Mouse (Mus musculus) hindbrain, embryonic 16.5 days (tissue): ENCODE results near the gene Stxbp5l. TPM values are rescaled to one million over a fixed set of nuclear protein-coding genes. Genes with fewer than 3 reads are reported as not detected.
"Not testable (repeated sequence)": the region's sequence is repeated elsewhere in the genome, so short reads cannot be mapped to it uniquely, and the experiment has no call there.

ENCODE experiments used
- ATAC-seq: fragments of 200-750 bp; cut with Nextera tagmentation; 2 replicates; pipeline ENCODE4 v1.8.0; 2017; ENCODE audit warnings: moderate TSS enrichment, moderate library complexity
- H3K27ac ChIP-seq: fragments of 300-500 bp; sonication (generic); 2 replicates; pipeline ENCODE4 v1.5.1; 2014; ENCODE audit warnings: low read depth, mild to moderate bottlenecking, control low read depth, low read length, moderate library complexity
- H3K27me3 ChIP-seq: fragments of 300-500 bp; sonication (generic); replicated peaks from 2 replicates; pipeline ENCODE4 v1.6.1; 2014; ENCODE audit warnings: low read length; ENCODE audit not compliant: control insufficient read depth, insufficient read depth
- H3K36me3 ChIP-seq: fragments of 300-500 bp; sonication (generic); 2 replicates; pipeline ENCODE4 v1.6.1; 2014; ENCODE audit warnings: mild to moderate bottlenecking, low read length, moderate library complexity, mixed read lengths; ENCODE audit not compliant: control insufficient read depth, insufficient read depth
- H3K4me1 ChIP-seq: fragments of 300-500 bp; sonication (generic); 2 replicates; pipeline ENCODE4 v1.6.1; 2014; ENCODE audit warnings: low read depth, low read length; ENCODE audit not compliant: control insufficient read depth, insufficient read depth
- H3K4me2 ChIP-seq: fragments of 300-500 bp; sonication (generic); 2 replicates; pipeline ENCODE4 v1.6.1; 2014; ENCODE audit warnings: mild to moderate bottlenecking, low read length, control low read depth, moderate library complexity
- H3K4me3 ChIP-seq: fragments of 300-500 bp; sonication (generic); 2 replicates; pipeline ENCODE4 v1.5.1; 2014; ENCODE audit warnings: mild to moderate bottlenecking, low read length, control low read depth, moderate library complexity
- H3K9ac ChIP-seq: fragments of 300-500 bp; sonication (generic); 2 replicates; pipeline ENCODE4 v1.6.1; 2014; ENCODE audit warnings: low read depth, mild to moderate bottlenecking, control low read depth, low read length, moderate library complexity
- H3K9me3 ChIP-seq: fragments of 300-500 bp; sonication (generic); 2 replicates; pipeline ENCODE4 v1.6.1; 2014; ENCODE audit warnings: mild to moderate bottlenecking, low read length, moderate library complexity; ENCODE audit not compliant: control insufficient read depth
- WGBS: fragments of 180-500 bp; shearing (Covaris S2); extraction: QIAGEN DNeasy Blood & Tissue Kit; methylation state at CpG from one replicate; pipeline ENCODE4 v1.1.7; 2014; 5-methylcytosine and 5-hydroxymethylcytosine counted together
- polyA plus RNA-seq: library from polyadenylated mRNA; unstranded; fragments of >200 nt; fragmentation: Nextera tagmentation; extraction: Ambion mirVana; gene quantifications from 2 replicates; pipeline ENCODE4 v1.2.1, GENCODE M21; 2015

Stxbp5l gene
- polyA plus RNA-seq, 1 experiment from 2014 or later, result 19.2 TPM

DNA sequence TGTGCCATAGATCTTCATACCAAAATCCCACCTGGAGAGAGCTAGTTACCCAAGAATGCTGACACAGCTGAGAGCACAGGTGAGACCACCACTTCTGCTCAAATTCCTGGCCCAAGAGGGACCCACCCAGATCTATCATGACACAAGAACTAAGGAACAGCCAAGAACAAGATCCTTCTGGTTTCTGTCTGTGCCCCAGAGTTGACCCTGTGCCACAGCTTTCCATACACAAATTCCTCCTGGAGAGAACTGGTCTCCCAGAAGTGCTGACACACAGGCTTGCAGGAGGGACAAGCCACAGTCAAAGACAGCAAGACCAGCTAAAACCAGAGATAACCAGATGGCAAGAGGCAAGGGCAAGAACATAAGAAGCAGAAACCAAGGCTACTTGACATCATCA is 43.3 kb downstream of the Stxbp5l start:
- not testable (repeated sequence) for ATAC-seq, H3K9me3 ChIP-seq, H3K4me2 ChIP-seq, H3K27ac ChIP-seq, H3K36me3 ChIP-seq, H3K4me3 ChIP-seq, H3K4me1 ChIP-seq, H3K27me3 ChIP-seq, H3K9ac ChIP-seq

- ATAC-seq, result no peak
- no peak overlapping the region for H3K27ac ChIP-seq
- H3K9me3 ChIP-seq, result 0 out of 2 replicates have a peak, but pooled peaks cover 3% of the 10 kb centered on the region
- H3K4me2 ChIP-seq, result no peak overlapping the region
- no peak overlapping the region for H3K9ac ChIP-seq
- no peaks in the 10 kb centered on the region for H3K36me3 ChIP-seq
- 96% methylated on average over 1 of the region's 1 CpGs for WGBS
- H3K4me3 ChIP-seq, result no peak overlapping the region
- no peaks in the 10 kb centered on the region for H3K27me3 ChIP-seq
- H3K4me1 ChIP-seq, result no peaks in the 10 kb centered on the region
Observed at GRCm38 (mm10) chr16:37338177-37338576, 46.6 kb downstream of the Stxbp5l start.

- Histone ChIP-seq H3K4me1 (no peaks in the 10 kb centered on the region), H3K27ac (no peak overlapping the region), H3K4me2 (no peak overlapping the region), H3K4me3 (no peak overlapping the region), H3K9me3 (0 out of 2 replicates have a peak, but pooled peaks cover 3% of the 10 kb centered on the region), H3K36me3 (no peaks in the 10 kb centered on the region), H3K27me3 (no peaks in the 10 kb centered on the region), H3K9ac (no peak overlapping the region)
- WGBS, result 82% methylated on average over 1 of the region's 1 CpGs
- no peak for ATAC-seq
Observed at GRCm38 (mm10) chr16:37337529-37337928, 47.2 kb downstream of the Stxbp5l start.

GRCm38 (mm10) chr16:37304441-37304840 is 80.3 kb downstream of the Stxbp5l start:
- H3K27me3 ChIP-seq, result no peaks in the 10 kb centered on the region
- H3K27ac ChIP-seq, result no peak overlapping the region
- no peak overlapping the region for H3K4me3 ChIP-seq
- ATAC-seq, result no peak
- H3K9ac ChIP-seq, result no peak overlapping the region
- no peaks in the 10 kb centered on the region for H3K4me1 ChIP-seq
- no peaks in the 10 kb centered on the region for H3K36me3 ChIP-seq
- no peak overlapping the region for H3K4me2 ChIP-seq
- 100% methylated on average over 1 of the region's 1 CpGs for WGBS
- H3K9me3 ChIP-seq, result no peaks in the 10 kb centered on the region

DNA sequence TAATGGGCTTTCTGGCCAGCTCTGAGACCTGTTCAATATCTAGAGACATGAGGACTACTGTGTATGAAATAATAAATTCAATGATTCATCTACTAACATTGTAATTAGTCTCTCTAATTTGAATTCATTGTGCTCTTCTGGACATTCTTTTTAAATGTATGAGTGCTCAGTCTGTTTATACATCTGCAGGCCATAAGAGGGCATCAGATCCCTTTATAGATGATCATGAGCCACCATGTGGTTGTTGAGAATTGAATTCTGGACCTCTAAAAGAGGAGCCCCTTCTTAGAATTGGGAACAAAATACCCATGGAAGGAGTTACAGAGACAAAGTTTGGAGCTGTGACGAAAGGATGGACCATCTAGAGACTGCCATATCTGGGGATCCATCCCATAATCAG is 92.2 kb downstream of the Stxbp5l start:
- no peak overlapping the region for H3K9ac ChIP-seq
- H3K9me3 ChIP-seq, result no peaks in the 10 kb centered on the region
- no peaks in the 10 kb centered on the region for H3K27me3 ChIP-seq
- ATAC-seq, result no peak
- no peaks in the 10 kb centered on the region for H3K36me3 ChIP-seq
- WGBS, result 80% methylated on average over 1 of the region's 1 CpGs
- H3K4me1 ChIP-seq, result no peaks in the 10 kb centered on the region
- no peak overlapping the region for H3K4me3 ChIP-seq
- H3K27ac ChIP-seq, result no peak overlapping the region
- no peak overlapping the region for H3K4me2 ChIP-seq

DNA sequence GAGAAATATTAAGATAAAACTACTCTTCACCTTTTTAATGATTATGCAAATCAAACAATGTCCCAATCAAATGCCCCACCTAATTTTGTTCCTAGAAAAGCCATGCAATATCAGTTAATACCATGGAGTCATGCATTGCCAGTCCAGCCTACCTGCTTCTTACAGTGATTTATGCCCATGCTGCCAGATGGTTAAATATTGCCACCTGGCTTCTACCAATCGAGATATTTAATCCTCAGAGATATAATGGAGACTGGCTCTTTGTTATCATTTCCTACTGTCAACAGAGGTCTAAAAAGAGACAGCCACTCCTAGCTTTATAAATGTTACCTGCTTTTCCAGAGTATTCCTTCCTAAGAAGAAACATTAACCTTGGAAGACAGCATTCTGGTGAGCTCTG is 104.6 kb downstream of the Stxbp5l start:
- WGBS, result 60% methylated on average over 1 of the region's 1 CpGs
- Histone ChIP-seq H3K4me1 (no peaks in the 10 kb centered on the region), H3K4me2 (no peak overlapping the region), H3K27ac (no peak overlapping the region), H3K4me3 (no peak overlapping the region), H3K9me3 (no peaks in the 10 kb centered on the region), H3K36me3 (no peaks in the 10 kb centered on the region), H3K9ac (no peak overlapping the region), H3K27me3 (no peaks in the 10 kb centered on the region)
- no peak for ATAC-seq

DNA sequence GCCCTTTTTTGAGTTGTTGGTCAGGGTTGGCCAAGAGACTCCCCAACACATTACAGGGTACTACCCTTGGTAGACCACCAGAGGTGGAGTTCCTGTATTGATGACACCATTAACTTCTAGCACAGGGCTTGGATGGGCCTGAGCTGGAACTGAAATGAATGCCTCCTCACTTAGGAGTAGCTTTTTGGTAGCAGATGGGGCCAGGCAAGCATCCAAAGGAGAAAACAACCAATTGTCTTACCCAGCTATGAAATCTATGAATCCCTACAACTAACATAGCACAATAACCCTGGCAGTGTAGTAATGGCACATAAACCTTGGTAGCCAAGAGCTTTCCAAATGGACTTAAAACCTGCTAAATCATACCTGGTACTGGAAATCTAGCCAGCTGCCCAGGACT is 111.1 kb downstream of the Stxbp5l start:
- Histone ChIP-seq H3K27me3 (no peaks in the 10 kb centered on the region), H3K36me3 (no peaks in the 10 kb centered on the region), H3K4me1 (no peaks in the 10 kb centered on the region), H3K4me3 (no peak overlapping the region), H3K27ac (no peak overlapping the region), H3K4me2 (no peak overlapping the region), H3K9ac (no peak overlapping the region), H3K9me3 (no peaks in the 10 kb centered on the region)
- no peak for ATAC-seq

- no peak overlapping the region for H3K4me2 ChIP-seq
- H3K4me3 ChIP-seq, result no peak overlapping the region
- no peak overlapping the region for H3K27ac ChIP-seq
- ATAC-seq, result no peak
- no peaks in the 10 kb centered on the region for H3K27me3 ChIP-seq
- H3K9me3 ChIP-seq, result no peaks in the 10 kb centered on the region
- no peak overlapping the region for H3K9ac ChIP-seq
- 59% methylated on average over 3 of the region's 3 CpGs for WGBS
- no peaks in the 10 kb centered on the region for H3K4me1 ChIP-seq
- H3K36me3 ChIP-seq, result no peaks in the 10 kb centered on the region
Observed at GRCm38 (mm10) chr16:37261678-37262077, 123.1 kb downstream of the Stxbp5l start.

DNA sequence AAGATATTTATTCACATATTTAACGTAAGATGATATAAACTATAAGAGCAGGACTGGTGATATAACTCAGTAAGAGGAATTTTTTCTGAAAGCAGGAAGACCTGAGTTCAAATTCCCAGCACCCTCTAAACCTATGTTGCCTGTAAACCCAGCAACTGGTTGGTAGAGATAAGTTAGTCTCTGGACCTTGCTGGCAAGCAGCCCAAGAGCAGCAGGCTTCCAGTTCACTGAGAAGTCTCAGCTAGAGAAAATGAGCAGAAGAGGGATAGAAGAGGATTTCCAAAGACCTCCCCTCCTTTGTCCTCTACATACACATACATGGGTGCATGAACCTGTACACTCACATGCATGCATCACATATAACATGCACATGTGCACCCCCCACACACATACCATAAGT is 165.6 kb downstream of the Stxbp5l start:
- WGBS, result 98% methylated on average over 1 of the region's 1 CpGs
- H3K9ac ChIP-seq, result no peak overlapping the region
- H3K4me1 ChIP-seq, result no peaks in the 10 kb centered on the region
- H3K27ac ChIP-seq, result no peak overlapping the region
- no peaks in the 10 kb centered on the region for H3K9me3 ChIP-seq
- no peaks in the 10 kb centered on the region for H3K27me3 ChIP-seq
- no peak overlapping the region for H3K4me2 ChIP-seq
- no peaks in the 10 kb centered on the region for H3K36me3 ChIP-seq
- no peak overlapping the region for H3K4me3 ChIP-seq
- ATAC-seq, result no peak

DNA sequence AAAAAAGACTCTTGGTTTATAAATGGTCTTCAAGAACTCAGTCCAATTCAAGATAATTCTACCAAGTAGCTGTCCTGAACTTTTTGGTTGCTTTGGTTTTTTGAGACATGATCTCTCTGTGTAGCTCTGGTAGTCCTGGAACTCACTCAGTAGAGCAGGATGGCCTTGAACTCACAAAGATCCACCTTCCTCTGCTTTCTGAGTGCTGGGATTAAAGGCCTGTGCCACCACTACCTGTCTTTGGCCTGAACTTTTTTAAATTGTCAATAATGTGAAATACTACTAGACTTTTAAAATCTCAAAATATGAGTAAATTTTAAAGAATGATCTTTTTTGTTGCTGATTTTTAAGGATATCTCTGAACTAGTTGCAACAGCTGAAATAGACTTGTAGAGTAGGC is 176.0 kb downstream of the Stxbp5l start:
- H3K4me3 ChIP-seq, result no peak overlapping the region
- no peak overlapping the region for H3K4me2 ChIP-seq
- H3K27me3 ChIP-seq, result no peaks in the 10 kb centered on the region
- no peak overlapping the region for H3K27ac ChIP-seq
- no peak overlapping the region for H3K9ac ChIP-seq
- no peak for ATAC-seq
- no peaks in the 10 kb centered on the region for H3K9me3 ChIP-seq
- no peaks in the 10 kb centered on the region for H3K4me1 ChIP-seq
- H3K36me3 ChIP-seq, result 0 out of 2 replicates have a peak, but pooled peaks cover 2% of the 10 kb centered on the region
